Mouse (Mus musculus) G1E (cell line): ENCODE results near the gene Acbd5. TPM values are rescaled to one million over a fixed set of nuclear protein-coding genes. Genes with fewer than 3 reads are reported as not detected.

Experiments used
- ATAC-seq: 2 replicates; pipeline ENCODE4 v1.8.0; 2016; ENCODE audit warnings: mild to moderate bottlenecking; ENCODE audit not compliant: insufficient number of reproducible peaks, poor library complexity, low FRiP score, severe bottlenecking; ENCODE audit errors: extremely low read depth
- DNase-seq: peaks from one replicate; pipeline ENCODE4 v3.0.0; 2012; ENCODE audit warnings: low spot score
- H3K27me3 ChIP-seq: 2 replicates; pipeline ENCODE4 v1.6.1; 2012; ENCODE audit warnings: mild to moderate bottlenecking, low read length, inconsistent platforms; ENCODE audit not compliant: insufficient read depth
- H3K36me3 ChIP-seq: replicated peaks from 2 replicates; pipeline ENCODE3; 2012; ENCODE audit warnings: mild to moderate bottlenecking, inconsistent platforms
- H3K4me1 ChIP-seq: 2 replicates; pipeline ENCODE4 v1.6.1; 2012; ENCODE audit warnings: low read depth, low read length, inconsistent platforms, mixed read lengths; ENCODE audit not compliant: insufficient read depth
- H3K4me3 ChIP-seq: 2 replicates; pipeline ENCODE4 v1.5.1; 2012; ENCODE audit warnings: low read depth, mild to moderate bottlenecking, inconsistent platforms, low read length, moderate library complexity, mixed read lengths
- H3K9me3 ChIP-seq: replicated peaks from 2 replicates; pipeline ENCODE4 v1.6.1; 2012; ENCODE audit warnings: inconsistent platforms
- CTCF ChIP-seq: IDR thresholded peaks from 2 replicates; pipeline ENCODE4 v1.5.1; 2012; ENCODE audit warnings: low read depth, low read length, inconsistent platforms, mixed read lengths
- GATA1 ChIP-seq: IDR thresholded peaks from 2 replicates; pipeline ENCODE4 v1.6.1; 2012; ENCODE audit warnings: borderline replicate concordance, low read length, inconsistent platforms, mixed read lengths
- GATA2 ChIP-seq: IDR thresholded peaks from 2 replicates; pipeline ENCODE4 v1.6.1; 2012; ENCODE audit warnings: low read depth, low read length, inconsistent platforms, borderline replicate concordance
- POLR2AphosphoS5 ChIP-seq: IDR thresholded peaks from 2 replicates; pipeline ENCODE4 v1.6.1; 2012; ENCODE audit warnings: low read depth, low read length, inconsistent platforms; ENCODE audit not compliant: insufficient replicate concordance
- TAL1 ChIP-seq: conservative IDR thresholded peaks from 2 replicates; pipeline ENCODE4 v1.6.1; 2012; ENCODE audit warnings: low read depth, low read length, inconsistent platforms, mixed read lengths
- polyA plus RNA-seq: library from polyadenylated mRNA; stranded (reverse); fragments of >175 nt; gene quantifications from 2 replicates; pipeline ENCODE4 v1.2.3, GENCODE M21; 2012
- total RNA-seq, 2 experiments: library from RNA; stranded (forward) in 1 of 2; stranded (reverse) in 1 of 2; fragments of 200-1000 nt in 1 of 2; fragments of >200 nt in 1 of 2; fragmentation: Nextera tagmentation in 1 of 2; gene quantifications; 2 replicates each; pipeline ENCODE4 v1.2.3; 2014 to 2017

Gene Acbd5
- 17.2 and 21.5 TPM in 2 replicates for total RNA-seq (2014; fragmentation: Nextera tagmentation)
- total RNA-seq (2017) = 17.9 and 25.1 TPM in 2 replicates
- polyA plus RNA-seq = 3.9 and 5.2 TPM in 2 replicates

DNA sequence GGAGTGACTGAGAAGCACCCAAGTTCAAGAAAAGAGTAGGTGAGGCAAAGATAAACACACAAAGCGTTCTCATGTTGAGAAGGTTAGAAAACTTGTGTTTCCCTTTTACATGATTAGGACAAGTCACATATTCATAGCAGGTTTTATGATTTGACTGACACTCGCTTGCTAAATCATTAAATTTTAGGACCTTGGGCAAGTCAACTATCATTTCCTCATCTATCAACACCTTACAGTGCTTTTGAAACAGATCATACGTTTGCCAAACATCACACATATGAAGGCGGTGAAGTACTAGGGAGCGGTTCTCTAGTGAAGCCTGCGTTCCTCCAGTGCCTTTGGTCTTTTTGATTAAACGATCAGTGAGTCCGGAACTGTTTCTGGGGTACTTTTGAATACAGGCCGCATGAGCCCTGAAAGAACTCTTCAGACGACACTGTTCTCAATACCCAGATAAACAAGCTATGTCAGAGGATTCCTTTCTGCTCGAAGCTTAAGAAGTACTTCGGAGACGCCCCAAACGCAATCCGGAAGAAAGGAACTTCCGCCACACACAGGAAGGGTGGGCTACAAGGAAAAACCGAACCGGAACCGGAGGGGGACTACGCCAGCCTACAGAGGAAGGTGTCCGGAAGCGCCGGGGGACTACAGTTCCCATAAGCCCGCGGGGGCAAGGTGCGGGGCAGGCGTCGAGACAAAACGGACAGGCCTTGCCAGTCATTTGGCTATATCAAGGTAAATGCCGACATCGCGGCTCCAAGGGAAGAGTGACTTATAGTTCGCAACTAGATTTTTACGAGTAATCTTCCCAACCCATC lies at the start of gene Acbd5:
Gene Acbd5 (plus strand): TSS at position 616 of the 818 bp plus-strand sequence.
- Histone ChIP-seq H3K27me3 (no peaks in the 10 kb centered on the region), H3K4me1 (peaks cover 24% of the 10 kb centered on the region), H3K9me3 (no peaks in the 10 kb centered on the region), H3K4me3 (peak within 1 kb of the TSS; percentile 86), H3K36me3 (peaks cover 9% of the 10 kb centered on the region)
- peak; percentile 76 for DNase-seq
- TF ChIP-seq POLR2AphosphoS5 (no peak), GATA2 (no peak), TAL1 (no peak), CTCF (no peak), GATA1 (no peak)
- ATAC-seq = peak; percentile 92

DNA sequence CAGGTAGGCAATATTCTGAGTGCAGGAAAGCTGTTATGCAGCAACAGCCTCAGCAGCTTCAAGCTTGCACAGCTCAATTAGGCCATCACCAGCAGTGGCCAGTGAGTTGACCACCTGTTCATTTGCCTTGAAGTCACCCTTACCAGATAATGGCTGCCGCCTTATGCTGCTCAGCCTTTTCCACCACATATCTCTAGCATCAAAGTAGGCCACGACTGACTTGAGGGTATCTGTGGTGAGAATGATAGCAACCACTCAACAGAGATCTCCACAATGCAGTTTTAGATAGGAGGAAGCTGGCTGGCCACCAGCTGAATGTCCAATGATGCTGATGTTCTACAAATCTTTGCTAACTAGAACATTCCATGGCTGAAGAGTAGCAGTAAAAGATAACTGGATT lies 48.8 kb upstream of the Acbd5 start:
- ATAC-seq (no peak; the same call in 1 of the 2 replicates), DNase-seq (no peak)
- H3K27me3 ChIP-seq = no peaks in the 10 kb centered on the region
- peaks cover 50% of the 10 kb centered on the region for H3K4me1 ChIP-seq
- peaks cover 22% of the 10 kb centered on the region for H3K36me3 ChIP-seq
- no peak overlapping the region for H3K4me3 ChIP-seq
- TF ChIP-seq CTCF (no peak), TAL1 (no peak), GATA1 (no peak), POLR2AphosphoS5 (no peak), GATA2 (no peak)
- no peaks in the 10 kb centered on the region for H3K9me3 ChIP-seq

DNA sequence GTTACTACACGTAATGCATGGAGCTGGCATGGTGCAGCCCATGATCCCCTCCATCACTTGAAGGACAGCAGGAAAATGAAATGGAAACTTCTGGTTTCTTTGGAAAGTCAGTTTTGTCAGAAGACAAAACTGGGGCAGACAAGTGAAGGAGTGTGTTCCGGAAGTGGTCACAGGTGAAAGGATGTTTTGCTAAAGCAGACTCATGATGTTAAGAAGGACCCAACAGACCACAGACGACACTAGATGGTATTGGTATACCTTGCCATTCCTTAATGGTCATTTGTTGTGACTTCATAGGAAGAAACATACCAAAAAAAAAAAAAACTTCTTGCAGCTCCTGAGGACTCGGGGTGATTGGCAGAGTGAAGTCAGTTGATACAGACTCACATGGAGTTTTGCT lies 46.6 kb upstream of the Acbd5 start:
- H3K9me3 ChIP-seq = no peaks in the 10 kb centered on the region
- H3K36me3 ChIP-seq = peaks cover 30% of the 10 kb centered on the region
- peaks cover 39% of the 10 kb centered on the region for H3K4me1 ChIP-seq
- no peak for DNase-seq
- ATAC-seq = no peak
- no peaks in the 10 kb centered on the region for H3K27me3 ChIP-seq
- TF ChIP-seq GATA2 (no peak), GATA1 (no peak), CTCF (no peak), TAL1 (no peak), POLR2AphosphoS5 (no peak)
- no peak overlapping the region for H3K4me3 ChIP-seq

DNA sequence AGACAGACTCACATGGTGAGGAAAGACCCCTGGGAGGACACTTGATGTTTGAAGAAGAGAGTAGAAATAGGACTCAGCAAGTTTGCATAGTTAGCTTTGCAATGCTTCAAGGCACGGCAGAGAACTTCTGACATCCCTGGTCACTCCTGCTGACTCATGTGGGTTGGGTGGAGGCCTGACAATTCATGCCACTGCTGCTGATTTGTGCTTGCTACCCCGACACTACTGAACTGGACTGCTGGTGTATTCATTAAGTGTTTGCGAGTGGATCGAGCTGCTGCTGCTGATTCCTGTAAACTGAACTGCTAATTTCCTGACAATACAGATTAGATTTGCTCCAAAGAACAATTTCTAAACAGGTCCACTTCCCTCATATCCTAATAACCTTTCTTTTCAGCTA lies 46.2 kb upstream of the Acbd5 start:
- H3K27me3 ChIP-seq = no peaks in the 10 kb centered on the region
- TF ChIP-seq TAL1 (no peak), GATA2 (no peak), POLR2AphosphoS5 (no peak), GATA1 (no peak), CTCF (no peak)
- no peak overlapping the region; the same call in 1 of the 2 replicates for H3K4me3 ChIP-seq
- H3K4me1 ChIP-seq = peaks cover 41% of the 10 kb centered on the region
- DNase-seq = no peak
- peak; percentile 45 for ATAC-seq
- peaks cover 34% of the 10 kb centered on the region for H3K36me3 ChIP-seq
- H3K9me3 ChIP-seq = no peaks in the 10 kb centered on the region

DNA sequence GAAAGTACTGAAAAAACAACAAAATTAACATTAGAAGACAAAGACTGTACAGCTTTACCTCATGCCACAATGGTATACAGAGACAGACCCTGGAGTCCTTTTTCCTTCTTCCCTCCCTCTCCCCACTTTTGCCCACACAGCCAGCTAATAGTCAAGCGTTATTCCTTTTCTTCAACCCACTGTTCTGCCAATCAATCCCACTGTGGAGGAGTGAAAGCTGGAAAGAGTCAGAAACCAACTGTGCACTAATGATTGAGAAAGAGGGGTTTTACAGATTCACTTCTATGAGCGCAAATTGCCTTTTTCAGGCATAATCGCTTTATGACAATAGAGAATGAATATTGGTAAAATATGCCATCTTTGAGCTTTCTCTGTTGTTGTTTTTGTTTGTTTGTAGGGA lies 44.9 kb upstream of the Acbd5 start:
- no peak overlapping the region for H3K4me3 ChIP-seq
- TF ChIP-seq GATA1 (no peak), GATA2 (no peak), TAL1 (no peak), POLR2AphosphoS5 (no peak), CTCF (no peak)
- no peak for DNase-seq
- H3K4me1 ChIP-seq = peaks cover 41% of the 10 kb centered on the region
- peaks cover 39% of the 10 kb centered on the region for H3K36me3 ChIP-seq
- no peaks in the 10 kb centered on the region for H3K9me3 ChIP-seq
- ATAC-seq = no peak
- H3K27me3 ChIP-seq = no peaks in the 10 kb centered on the region

DNA sequence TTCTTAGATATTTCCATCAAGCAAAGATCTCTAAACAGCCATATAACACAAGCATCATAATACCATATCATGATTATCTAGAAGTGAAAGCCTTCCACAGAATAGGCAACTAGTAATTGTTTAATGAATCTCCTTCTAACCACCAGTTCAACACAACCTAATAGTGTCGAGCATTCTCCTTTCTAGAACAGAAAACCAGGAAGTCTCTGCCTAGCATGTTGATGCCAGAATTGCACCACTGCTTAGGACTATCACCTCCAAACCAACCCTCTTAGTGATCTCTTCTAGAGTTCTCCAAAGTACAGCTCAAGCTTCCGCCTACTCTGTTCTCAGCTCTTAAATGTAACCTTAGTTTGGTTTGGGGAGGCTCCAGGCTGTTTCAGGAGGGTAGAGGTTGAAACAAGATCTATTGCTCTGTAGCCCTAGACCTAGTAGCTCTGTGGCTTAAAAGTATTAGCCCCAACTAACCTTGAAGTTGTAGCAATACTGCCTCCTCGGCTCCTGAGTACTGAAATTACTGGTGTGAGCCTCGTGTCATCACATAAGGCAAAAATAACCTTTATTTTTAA lies 44.2 kb upstream of the Acbd5 start:
- H3K36me3 ChIP-seq = peaks cover 42% of the 10 kb centered on the region
- H3K4me3 ChIP-seq = no peak overlapping the region
- no peak for TF ChIP-seq POLR2AphosphoS5
- no peak for TF ChIP-seq GATA1
- TF ChIP-seq TAL1 = no peak
- no peak for TF ChIP-seq GATA2
- no peak for TF ChIP-seq CTCF
- DNase-seq = no peak
- no peaks in the 10 kb centered on the region for H3K9me3 ChIP-seq
- H3K4me1 ChIP-seq = peaks cover 42% of the 10 kb centered on the region
- H3K27me3 ChIP-seq = no peaks in the 10 kb centered on the region
- ATAC-seq = no peak
